Mouse (Mus musculus): ENCODE data around the gene Gm7697. TPM values are rescaled to one million over a fixed set of nuclear protein-coding genes. Genes with fewer than 3 reads are reported as not detected.
"Not testable (repeated sequence)": the region's sequence is repeated elsewhere in the genome, so short reads cannot be mapped to it uniquely, and the experiment has no call there.

Gm7697 gene
- polyA plus RNA-seq, 1 experiment from 2014 or later, result not detected

- not testable (repeated sequence) for H3K9ac ChIP-seq (ENCODE audit: low read length); H3K4me2 ChIP-seq; DNase-seq (ENCODE audit: low spot score, missing footprints); ATAC-seq (ENCODE audit: low FRiP score); H3K27ac ChIP-seq (ENCODE audit: low read depth, low read length); H3K27me3 ChIP-seq (ENCODE audit: control insufficient read depth, insufficient read depth, low read length); H3K4me3 ChIP-seq (ENCODE audit: low read depth, low read length); H3K4me1 ChIP-seq (ENCODE audit: control insufficient read depth, insufficient read depth, low read length); H3K36me3 ChIP-seq (ENCODE audit: control insufficient read depth, insufficient read depth, low read length); H3K9me3 ChIP-seq (ENCODE audit: control insufficient read depth, low read length)
- 90% methylated on average over 2 of the region's 3 CpGs for WGBS
Measured at GRCm38 (mm10) chr8:69474946-69475345, 47.8 kb downstream of the Gm7697 start.

- H3K36me3 ChIP-seq (ENCODE audit: control insufficient read depth, insufficient read depth, low read length); H3K4me3 ChIP-seq (ENCODE audit: low read depth, low read length); DNase-seq (ENCODE audit: low spot score, missing footprints); H3K9me3 ChIP-seq (ENCODE audit: control insufficient read depth, low read length); H3K4me2 ChIP-seq; H3K27ac ChIP-seq (ENCODE audit: low read depth, low read length); H3K27me3 ChIP-seq (ENCODE audit: control insufficient read depth, insufficient read depth, low read length); H3K9ac ChIP-seq (ENCODE audit: low read length); ATAC-seq (ENCODE audit: low FRiP score); H3K4me1 ChIP-seq (ENCODE audit: control insufficient read depth, insufficient read depth, low read length): not testable (repeated sequence)
- WGBS, result 86% methylated on average over 1 of the region's 3 CpGs
Measured at GRCm38 (mm10) chr8:69453465-69453864, 69.3 kb downstream of the Gm7697 start, which contains the start of gene Gm9495. Gm9495 (minus strand) TSS chr8:69453565.

Other genes starting within 250 kb of the Gm7697 start
- gene Gm9495, start 69.4 kb downstream of the Gm7697 start, polyA plus RNA-seq (2014; fragmentation: Nextera tagmentation; extraction: Ambion mirVana), result not detected in 2 replicates
- 42.7 and 43.3 TPM in 2 replicates for gene Zfp868, start 102.6 kb upstream of the Gm7697 start, polyA plus RNA-seq (2014; fragmentation: Nextera tagmentation; extraction: Ambion mirVana)
- 2.4 and 3.0 TPM in 2 replicates for gene Zfp964, start 131.5 kb upstream of the Gm7697 start, polyA plus RNA-seq (2014; fragmentation: Nextera tagmentation; extraction: Ambion mirVana)
- gene Zfp869, start 187.7 kb upstream of the Gm7697 start, polyA plus RNA-seq (2014; fragmentation: Nextera tagmentation; extraction: Ambion mirVana), result 34.9 and 38.6 TPM in 2 replicates
- gene Zfp963, start 227.0 kb upstream of the Gm7697 start, polyA plus RNA-seq (2014; fragmentation: Nextera tagmentation; extraction: Ambion mirVana), result 6.7 and 7.0 TPM in 2 replicates